Mouse (Mus musculus) embryonic facial prominence, embryonic 11.5 days (tissue): ENCODE data around the gene Vmn1r178. TPM values are rescaled to one million over a fixed set of nuclear protein-coding genes. Genes with fewer than 3 reads are reported as not detected.
"Not testable (repeated sequence)": the region's sequence is repeated elsewhere in the genome, so short reads cannot be mapped to it uniquely, and the experiment has no call there.

Source experiments
- ATAC-seq: fragments of 200-750 bp; cut with Nextera tagmentation; replicated peaks from 2 replicates; pipeline ENCODE4 v1.8.0; 2017; ENCODE audit warnings: low read depth; ENCODE audit not compliant: insufficient number of reproducible peaks, low FRiP score, low TSS enrichment
- DNase-seq: peaks from one replicate; pipeline ENCODE4 v3.0.0-alpha.2; 2015; ENCODE audit warnings: low spot score
- H3K27ac ChIP-seq: fragments of 300-500 bp; sonication (generic); replicated peaks from 2 replicates; pipeline ENCODE4 v1.5.1; 2014; ENCODE audit warnings: mild to moderate bottlenecking, low read depth, low read length, control low read depth
- H3K27me3 ChIP-seq: fragments of 300-500 bp; sonication (generic); 2 replicates; pipeline ENCODE4 v1.6.1; 2014; ENCODE audit warnings: mild to moderate bottlenecking, low read length, moderate library complexity, mixed read lengths; ENCODE audit not compliant: control insufficient read depth, insufficient read depth
- H3K36me3 ChIP-seq: fragments of 300-500 bp; sonication (generic); replicated peaks from 2 replicates; pipeline ENCODE4 v1.6.1; 2014; ENCODE audit warnings: low read depth, mild to moderate bottlenecking, low read length, moderate library complexity, mixed read lengths; ENCODE audit not compliant: control insufficient read depth, insufficient read depth
- H3K4me1 ChIP-seq: fragments of 300-500 bp; sonication (generic); 2 replicates; pipeline ENCODE4 v1.6.1; 2014; ENCODE audit warnings: low read length, mixed read lengths; ENCODE audit not compliant: control insufficient read depth, insufficient read depth
- H3K4me2 ChIP-seq: fragments of 300-500 bp; sonication (generic); 2 replicates; pipeline ENCODE4 v1.6.1; 2014; ENCODE audit warnings: low read depth, mild to moderate bottlenecking, control low read depth, low read length, moderate library complexity
- H3K4me3 ChIP-seq: fragments of 300-500 bp; sonication (generic); 2 replicates; pipeline ENCODE4 v1.5.1; 2014; ENCODE audit warnings: low read depth, low read length, control low read depth
- H3K9ac ChIP-seq: fragments of 300-500 bp; sonication (generic); replicated peaks from 2 replicates; pipeline ENCODE4 v1.6.1; 2014; ENCODE audit warnings: mild to moderate bottlenecking, control low read depth, low read length
- H3K9me3 ChIP-seq: fragments of 300-500 bp; sonication (generic); replicated peaks from 2 replicates; pipeline ENCODE4 v1.6.1; 2016; ENCODE audit warnings: mild to moderate bottlenecking, low read length, inconsistent platforms, mixed read lengths; ENCODE audit not compliant: control insufficient read depth
- WGBS: fragments of 180-500 bp; shearing (Covaris S2); extraction: QIAGEN DNeasy Blood & Tissue Kit; methylation state at CpG from one replicate; pipeline ENCODE4 v1.1.7; 2014; 5-methylcytosine and 5-hydroxymethylcytosine counted together
- polyA plus RNA-seq: library from polyadenylated mRNA; unstranded; fragments of >200 nt; fragmentation: Nextera tagmentation; extraction: Ambion mirVana; gene quantifications from 2 replicates; pipeline ENCODE4 v1.2.1, GENCODE M21; 2014

Gene Vmn1r178
- polyA plus RNA-seq, result not detected in 2 replicates

GRCm38 (mm10) chr7:23891709-23892108 is at the start of gene Vmn1r178:
TSS of gene Vmn1r178 (plus strand) at chr7:23892009.
- Histone ChIP-seq H3K9me3 (no peaks in the 10 kb centered on the region), H3K4me3 (no peak within 1 kb of the TSS), H3K36me3 (no peaks in the 10 kb centered on the region), H3K4me2 (no peak within 1 kb of the TSS), H3K9ac (no peak within 1 kb of the TSS), H3K27ac (no peak within 1 kb of the TSS), H3K4me1 (no peaks in the 10 kb centered on the region), H3K27me3 (no peaks in the 10 kb centered on the region)
- ATAC-seq (no peak), DNase-seq (no peak)
- WGBS, result 75% methylated on average over 1 of the region's 1 CpGs

- not testable (repeated sequence) for H3K27ac ChIP-seq, H3K4me1 ChIP-seq, H3K4me3 ChIP-seq, DNase-seq, H3K4me2 ChIP-seq, H3K9ac ChIP-seq, ATAC-seq, H3K27me3 ChIP-seq, H3K36me3 ChIP-seq, H3K9me3 ChIP-seq
- WGBS, result 0% methylated on average over 1 of the region's 1 CpGs
Measured at GRCm38 (mm10) chr7:23866349-23866748, 25.5 kb upstream of the Vmn1r178 start, which contains the start of gene Vmn1r177. TSS of gene Vmn1r177 (minus strand) at chr7:23866449.

GRCm38 (mm10) chr7:23876918-23877317 is 14.9 kb upstream of the Vmn1r178 start:
- not testable (repeated sequence) for H3K27me3 ChIP-seq, H3K4me2 ChIP-seq, H3K4me3 ChIP-seq, H3K4me1 ChIP-seq, H3K9me3 ChIP-seq, H3K9ac ChIP-seq, H3K27ac ChIP-seq, DNase-seq, H3K36me3 ChIP-seq, ATAC-seq
- 76% methylated on average over 3 of the region's 4 CpGs for WGBS

GRCm38 (mm10) chr7:23926678-23927077 is 34.9 kb downstream of the Vmn1r178 start, which contains the start of gene Vmn1r179:
TSS of gene Vmn1r179 (plus strand) at chr7:23926978.
- ATAC-seq (no peak), DNase-seq (no peak)
- WGBS, result 48% methylated on average over 2 of the region's 2 CpGs
- Histone ChIP-seq H3K4me3 (no peak within 1 kb of the TSS), H3K4me1 (no peaks in the 10 kb centered on the region), H3K9ac (no peak within 1 kb of the TSS), H3K9me3 (no peaks in the 10 kb centered on the region), H3K27me3 (no peaks in the 10 kb centered on the region), H3K36me3 (no peaks in the 10 kb centered on the region), H3K27ac (no peak within 1 kb of the TSS), H3K4me2 (no peak within 1 kb of the TSS)

Other genes with a start within 250 kb of the Vmn1r178 start
- not detected in 2 replicates for gene Vmn1r172, start 233.7 kb upstream of the Vmn1r178 start, polyA plus RNA-seq
- gene Vmn1r173, start 191.3 kb upstream of the Vmn1r178 start, polyA plus RNA-seq, result not detected in 2 replicates
- not detected in 2 replicates for gene Vmn1r174, start 139.7 kb upstream of the Vmn1r178 start, polyA plus RNA-seq
- not detected in 2 replicates for gene Vmn1r175, start 81.4 kb upstream of the Vmn1r178 start, polyA plus RNA-seq
- not detected in 2 replicates for gene Vmn1r176, start 54.6 kb upstream of the Vmn1r178 start, polyA plus RNA-seq
- not detected in 2 replicates for gene Vmn1r177, start 25.6 kb upstream of the Vmn1r178 start, polyA plus RNA-seq
- not detected in 2 replicates for gene Vmn1r179, start 35.0 kb downstream of the Vmn1r178 start, polyA plus RNA-seq
- gene Vmn1r180, start 58.6 kb downstream of the Vmn1r178 start, polyA plus RNA-seq, result not detected in 2 replicates
- not detected in 2 replicates for gene Vmn1r181, start 82.6 kb downstream of the Vmn1r178 start, polyA plus RNA-seq
- not detected in 2 replicates for gene V1rd19, start 109.7 kb downstream of the Vmn1r178 start, polyA plus RNA-seq
- gene Vmn1r183, start 161.2 kb downstream of the Vmn1r178 start, polyA plus RNA-seq, result not detected in 2 replicates
- gene Zfp180, start 189.9 kb downstream of the Vmn1r178 start, polyA plus RNA-seq, result 32.5 and 32.7 TPM in 2 replicates
- 4.3 and 4.4 TPM in 2 replicates for gene Zfp112, start 220.3 kb downstream of the Vmn1r178 start, polyA plus RNA-seq
- 16.7 and 17.3 TPM in 2 replicates for gene Zfp235, start 242.2 kb downstream of the Vmn1r178 start, polyA plus RNA-seq